Mouse (Mus musculus) limb, embryonic 15.5 days (tissue): ENCODE results near the gene Cdk16. TPM values are rescaled to one million over a fixed set of nuclear protein-coding genes. Genes with fewer than 3 reads are reported as not detected.

Source experiments
- polyA plus RNA-seq: library from polyadenylated mRNA; unstranded; fragments of >200 nt; fragmentation: Nextera tagmentation; extraction: Ambion mirVana; gene quantifications from 2 replicates; pipeline ENCODE4 v1.2.1, GENCODE M21; 2015

Cdk16 gene
- polyA plus RNA-seq, 1 experiment from 2014 or later, result 119 TPM

Other genes starting within 250 kb of the Cdk16 start
- 0.31 and 0.68 TPM in 2 replicates for gene Rgn, start 138.2 kb upstream of the Cdk16 start, polyA plus RNA-seq
- 55.6 and 58.7 TPM in 2 replicates for gene Rbm10, start 70.5 kb upstream of the Cdk16 start, polyA plus RNA-seq
- 209 and 225 TPM in 2 replicates for gene Ndufb11, start 70.3 kb upstream of the Cdk16 start, polyA plus RNA-seq
- gene Uba1, start 29.6 kb upstream of the Cdk16 start, polyA plus RNA-seq, result 190 and 191 TPM in 2 replicates
- gene Usp11, start 16.0 kb downstream of the Cdk16 start, polyA plus RNA-seq, result 45.3 and 45.6 TPM in 2 replicates
- gene Araf, start 109.9 kb downstream of the Cdk16 start, polyA plus RNA-seq, result 107 and 111 TPM in 2 replicates
- gene Timp1, start 182.2 kb downstream of the Cdk16 start, polyA plus RNA-seq, result 36.0 and 41.1 TPM in 2 replicates
- gene Syn1, start 233.1 kb downstream of the Cdk16 start, polyA plus RNA-seq, result 0.32 and 0.35 TPM in 2 replicates
- gene Cfp, start 243.6 kb downstream of the Cdk16 start, polyA plus RNA-seq, result 7.7 and 8.4 TPM in 2 replicates